Mouse (Mus musculus) central nervous system, embryonic 11.5 days (tissue): Measurements from ENCODE around the gene Gng3. TPM values are rescaled to one million over a fixed set of nuclear protein-coding genes. Genes with fewer than 3 reads are reported as not detected.

Experiments used
- polyA plus RNA-seq: library from polyadenylated mRNA; depleted of rRNA; stranded (reverse); fragments of >200 nt; gene quantifications from 2 replicates; pipeline ENCODE4 v1.2.3, GENCODE M21; 2012; rRNA removed

Gene Gng3
- polyA plus RNA-seq, result 52.5 and 74.8 TPM in 2 replicates

DNA sequence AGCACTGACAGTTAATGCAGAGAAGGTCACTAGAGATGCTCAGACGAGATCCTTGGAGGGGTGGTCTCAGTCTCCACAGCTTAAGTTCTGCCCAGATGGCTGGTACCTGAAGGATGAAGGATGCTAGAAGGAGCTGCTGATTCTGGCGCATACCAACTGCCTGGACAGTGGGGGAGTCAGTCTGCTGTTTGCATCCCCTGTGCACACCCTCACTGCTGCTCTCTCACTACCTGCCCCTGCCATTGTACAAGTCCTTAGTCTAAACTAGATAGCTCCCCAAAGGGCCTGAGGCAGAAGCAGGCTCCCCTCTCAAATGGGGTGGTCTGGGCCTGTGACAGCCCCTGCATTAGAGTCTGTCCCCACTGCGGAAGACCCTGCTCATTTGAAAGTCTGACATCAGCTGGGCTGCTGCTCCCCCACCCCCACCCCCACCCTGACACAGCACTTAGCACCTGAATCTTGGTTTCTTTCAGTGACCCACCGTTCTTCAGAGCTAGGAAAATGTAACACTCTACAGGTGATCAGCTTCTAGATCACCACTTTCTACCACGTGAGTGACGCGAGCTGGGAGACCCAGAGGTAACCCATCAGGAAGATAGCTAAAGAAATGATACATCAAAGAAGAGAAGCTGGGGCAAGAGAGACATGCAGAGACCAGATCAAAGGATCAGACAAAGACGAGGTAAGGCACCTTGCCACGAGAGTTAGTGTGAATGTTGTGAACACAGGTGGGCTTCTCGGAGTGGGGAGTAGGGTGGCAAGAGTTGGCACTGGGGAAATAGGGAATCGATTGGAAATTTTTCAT lies at the start of gene Gng3:
Gene Gng3 (minus strand): TSS at position 92 of the 805 bp plus-strand sequence.

DNA sequence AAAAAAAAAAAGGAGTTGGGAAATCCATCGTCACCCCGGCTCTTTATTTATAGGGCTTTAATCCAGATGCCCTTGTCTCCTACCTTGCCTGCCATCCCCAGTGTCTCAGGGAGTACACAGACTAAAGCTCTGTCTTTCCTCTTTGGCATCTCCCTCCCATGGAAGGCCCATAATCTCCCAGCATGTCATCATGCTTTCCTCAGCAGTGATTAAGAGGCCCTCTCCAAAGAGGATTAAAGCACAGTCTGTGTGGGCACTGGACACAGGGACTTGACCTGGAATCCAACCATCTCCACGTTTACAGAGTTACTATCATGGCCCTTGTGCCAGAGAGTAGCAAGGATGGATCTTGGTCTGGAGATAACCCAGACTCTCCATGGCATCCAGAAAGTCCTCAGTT lies 44.6 kb upstream of the Gng3 start, which contains the start of the genes Lbhd1 and Gm49403:
Gene Lbhd1 (plus strand): TSS at position 117 of the 400 bp plus-strand sequence.
Gene Gm49403 (plus strand): TSS at position 315 of the 400 bp plus-strand sequence.

DNA sequence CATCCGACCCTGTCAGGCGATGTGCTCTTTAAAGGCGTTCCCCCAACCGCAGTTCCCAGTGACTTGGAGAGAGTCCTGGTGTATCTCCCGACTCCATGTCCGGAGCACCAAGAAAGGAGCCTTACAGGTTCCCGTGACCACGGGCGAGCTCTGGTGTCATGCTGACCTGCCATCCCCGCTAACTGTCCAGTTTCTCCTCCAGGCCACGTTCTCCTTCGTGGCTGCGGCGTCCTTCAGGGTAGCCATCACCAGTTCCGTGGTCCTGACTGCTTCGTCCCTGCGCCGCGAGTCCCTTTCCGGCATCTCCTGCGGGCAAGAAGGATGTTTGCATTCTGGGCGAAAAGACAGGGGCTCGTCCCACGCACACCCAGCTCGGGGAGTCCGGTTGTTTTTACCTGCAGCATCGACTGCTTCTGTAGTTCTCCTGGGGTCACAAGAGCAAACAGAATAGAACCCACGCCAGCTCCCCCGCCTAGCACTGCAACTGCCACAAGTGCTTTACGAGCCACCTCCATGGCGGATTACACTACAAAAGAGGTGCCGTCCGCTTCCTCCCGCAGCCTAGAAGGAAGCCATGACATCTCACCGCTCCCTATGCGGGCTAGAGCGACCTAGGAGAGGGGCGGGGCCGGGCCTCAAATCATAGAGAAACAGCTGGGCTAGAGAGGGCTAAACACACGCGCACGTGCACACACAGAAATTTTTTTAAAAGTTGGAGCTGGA lies 41.5 kb upstream of the Gng3 start, which contains the start of gene Uqcc3:
Gene Uqcc3 (minus strand): TSS at position 613 of the 723 bp plus-strand sequence.

GRCm38 (mm10) chr19:8871267-8872186 lies 32.5 kb upstream of the Gng3 start, which contains the start of gene Ubxn1:
Ubxn1 (plus strand) TSS chr19:8871496.

DNA sequence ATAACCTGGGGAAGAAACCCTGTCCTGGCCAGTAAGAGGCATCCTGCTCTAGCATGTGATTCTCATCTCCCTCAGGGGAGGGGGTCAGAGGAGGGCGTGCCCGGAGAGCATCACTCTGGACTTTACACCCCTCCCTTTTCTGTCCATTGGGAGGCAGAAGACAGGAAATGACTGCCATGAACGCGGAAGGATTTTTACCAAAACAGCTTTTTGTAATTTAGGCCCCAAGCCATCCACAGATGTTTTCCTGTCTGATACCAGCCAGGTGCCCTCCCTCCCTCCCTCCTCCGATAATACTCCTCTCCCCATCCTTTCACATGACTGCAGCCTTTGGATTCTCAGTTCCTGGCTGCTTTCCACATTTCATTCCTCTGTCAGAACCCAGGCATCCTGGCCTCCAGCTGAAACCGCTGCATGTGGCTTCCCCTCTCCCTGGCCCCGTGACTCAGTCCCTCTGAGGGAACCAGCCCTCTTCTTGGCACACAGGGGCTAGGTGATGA lies 11.5 kb upstream of the Gng3 start, which contains the start of gene Lrrn4cl:
Gene Lrrn4cl (plus strand): TSS at position 367 of the 500 bp plus-strand sequence.

DNA sequence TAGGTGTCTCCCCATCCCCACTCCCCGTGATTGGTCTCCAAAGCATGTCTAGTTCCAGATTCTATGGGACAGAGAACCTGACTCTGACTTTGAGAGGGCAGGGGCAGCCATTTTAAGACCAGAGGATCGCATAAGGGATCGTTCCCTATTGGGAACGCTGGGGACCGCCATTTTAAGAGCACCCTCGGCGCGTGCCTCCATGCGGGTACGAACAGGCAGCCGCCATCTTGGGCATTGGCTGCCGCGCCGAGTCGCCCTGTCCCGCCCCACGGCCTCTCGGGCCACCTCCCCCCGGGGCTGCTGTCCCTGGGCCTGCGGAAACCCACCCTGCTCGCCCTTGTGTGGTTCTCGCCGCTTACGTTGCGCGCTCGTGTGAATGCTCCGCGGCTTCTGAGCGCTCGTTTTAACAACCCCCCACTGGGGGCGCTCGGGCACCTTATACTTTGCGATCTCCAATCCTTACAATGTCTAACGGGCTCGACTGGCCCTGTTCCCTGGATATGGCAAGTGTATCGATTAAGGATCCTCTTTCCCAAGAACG lies 1.7 kb downstream of the Gng3 start, which contains the start of gene Bscl2:
Gene Bscl2 (plus strand): TSS at position 217 of the 541 bp plus-strand sequence.

DNA sequence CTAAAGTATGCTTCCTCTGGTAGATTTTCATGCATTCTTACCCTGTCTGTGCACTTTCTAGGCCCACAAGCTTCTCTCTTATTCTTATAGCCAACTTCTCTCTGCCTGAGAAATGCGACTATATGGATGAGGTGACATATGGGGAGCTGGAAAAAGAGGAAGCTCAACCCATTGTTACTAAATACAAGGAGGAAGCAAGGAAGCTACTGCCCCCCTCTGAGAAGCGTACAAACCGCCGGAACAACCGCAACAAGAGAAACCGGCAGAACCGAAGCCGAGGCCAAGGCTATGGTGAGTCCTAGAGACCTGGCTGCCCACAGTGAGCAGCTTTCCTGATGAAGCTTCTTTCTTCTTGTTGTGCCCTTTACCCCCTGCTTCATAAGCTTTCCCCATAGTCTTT lies 9.3 kb downstream of the Gng3 start, which contains the start of gene AC129217.1:
Gene AC129217.1 (plus strand): TSS at position 114 of the 400 bp plus-strand sequence.

DNA sequence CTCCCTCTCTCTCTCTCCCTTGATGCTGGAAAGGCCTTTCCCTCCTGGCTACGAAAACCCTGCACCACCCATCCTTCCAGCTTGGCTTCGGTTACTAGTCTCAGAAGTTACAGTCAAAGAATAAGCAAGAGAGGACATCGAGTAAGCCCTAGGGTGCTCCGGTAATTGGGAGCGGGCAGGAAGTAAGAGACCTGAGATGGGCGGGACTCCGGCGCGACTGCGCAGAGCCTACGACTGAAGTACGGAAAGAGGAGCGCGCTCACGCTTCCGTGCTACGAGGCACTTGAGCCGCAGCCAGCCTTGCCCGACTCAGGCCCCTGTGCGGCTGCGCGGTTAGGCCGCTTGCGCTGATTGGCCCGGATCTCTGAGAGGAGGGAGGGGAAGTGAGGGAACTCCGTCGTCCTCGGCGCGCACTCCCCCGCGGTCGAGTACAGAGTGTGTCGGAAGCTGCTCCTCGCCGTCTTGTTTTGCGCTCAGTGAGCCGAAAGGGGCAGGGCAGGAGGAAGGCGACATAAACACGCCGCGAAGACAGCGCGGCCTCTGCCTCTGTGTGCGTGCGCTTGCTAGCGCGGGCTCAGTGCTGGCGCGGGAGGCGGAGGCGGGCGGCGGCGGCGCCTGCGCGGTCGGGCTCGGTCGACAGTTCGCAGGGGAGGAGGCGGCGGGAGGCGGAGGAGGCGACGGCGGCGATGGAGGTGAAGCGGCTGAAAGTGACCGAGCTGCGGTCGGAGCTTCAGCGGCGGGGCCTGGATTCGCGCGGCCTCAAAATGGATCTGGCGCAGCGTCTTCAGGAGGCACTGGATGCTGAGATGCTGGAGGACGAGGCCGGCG lies 19.2 kb downstream of the Gng3 start, which contains the start of gene Hnrnpul2:
Gene Hnrnpul2 (plus strand): TSS at position 415 of the 828 bp plus-strand sequence.

GRCm38 (mm10) chr19:8818801-8819595 lies 20.0 kb downstream of the Gng3 start, which contains the start of gene Ttc9c:
Ttc9c (minus strand) TSS chr19:8819333.

GRCm38 (mm10) chr19:8802130-8802821 lies 36.7 kb downstream of the Gng3 start, which contains the start of gene Zbtb3:
Zbtb3 (plus strand) TSS chr19:8802555.

DNA sequence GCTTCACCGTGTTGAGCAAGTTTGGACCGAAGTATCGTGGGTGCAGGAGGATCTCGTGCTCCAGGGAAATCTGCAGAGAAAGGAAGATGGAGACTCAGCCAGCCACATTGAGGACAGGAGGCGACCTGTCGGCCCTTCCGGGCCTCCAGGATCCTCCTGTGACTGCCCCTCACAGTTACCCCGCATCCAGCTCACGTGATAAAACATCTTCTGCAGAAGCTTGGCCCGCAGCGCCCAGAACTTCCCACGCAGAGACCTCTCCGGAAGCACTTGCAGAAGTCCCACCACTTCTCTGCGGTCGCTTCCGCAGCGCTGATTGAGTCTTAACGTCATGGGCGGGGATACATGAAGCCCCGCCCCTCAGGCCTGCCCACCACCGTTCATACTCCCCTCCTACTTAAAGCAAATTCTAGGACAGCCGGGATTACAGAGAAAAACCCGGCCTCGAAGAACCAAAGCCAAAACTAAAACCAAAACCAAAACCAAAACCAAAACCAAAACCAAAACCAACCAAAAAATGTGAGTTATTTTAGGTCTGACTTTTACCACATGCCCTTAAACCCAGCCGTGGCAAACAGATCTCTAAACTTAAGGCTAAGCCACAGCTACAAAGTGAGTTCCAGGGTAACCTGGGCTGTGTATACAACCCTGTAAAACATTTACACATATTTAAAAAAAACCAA lies 40.6 kb downstream of the Gng3 start, which contains the start of gene Polr2g:
Gene Polr2g (minus strand): TSS at position 314 of the 683 bp plus-strand sequence.

Other genes with a start within 250 kb of the Gng3 start
- 0.26 and 0.50 TPM in 2 replicates for gene Slc22a8, start 247.9 kb downstream of the Gng3 start, polyA plus RNA-seq
- 1.0 and 1.2 TPM in 2 replicates for gene Slc22a6, start 221.2 kb downstream of the Gng3 start, polyA plus RNA-seq
- 0.18 and 0.32 TPM in 2 replicates for gene Chrm1, start 175.4 kb downstream of the Gng3 start, polyA plus RNA-seq
- gene Slc3a2, start 115.8 kb downstream of the Gng3 start, polyA plus RNA-seq, result 95.3 and 154 TPM in 2 replicates
- 61.7 and 67.5 TPM in 2 replicates for gene Wdr74, start 103.4 kb downstream of the Gng3 start, polyA plus RNA-seq
- 3.5 and 4.2 TPM in 2 replicates for gene 1700092M07Rik, start 98.5 kb downstream of the Gng3 start, polyA plus RNA-seq
- 68.9 and 120 TPM in 2 replicates for gene Stx5a, start 97.8 kb downstream of the Gng3 start, polyA plus RNA-seq
- 229 and 239 TPM in 2 replicates for gene Nxf1, start 82.1 kb downstream of the Gng3 start, polyA plus RNA-seq
- gene Tmem223, start 68.2 kb downstream of the Gng3 start, polyA plus RNA-seq, result 154 and 167 TPM in 2 replicates
- gene Tmem179b, start 64.7 kb downstream of the Gng3 start, polyA plus RNA-seq, result 20.2 and 35.2 TPM in 2 replicates
- 26.9 and 28.7 TPM in 2 replicates for gene Taf6l, start 52.8 kb downstream of the Gng3 start, polyA plus RNA-seq
- gene Polr2g, start 40.6 kb downstream of the Gng3 start, polyA plus RNA-seq, result 133 and 156 TPM in 2 replicates
- 2.9 and 4.6 TPM in 2 replicates for gene Zbtb3, start 36.6 kb downstream of the Gng3 start, polyA plus RNA-seq
- gene Ttc9c, start 19.9 kb downstream of the Gng3 start, polyA plus RNA-seq, result 54.1 and 73.8 TPM in 2 replicates
- gene Hnrnpul2, start 19.2 kb downstream of the Gng3 start, polyA plus RNA-seq, result 83.3 and 183 TPM in 2 replicates
- 2.4 TPM in 1 of 2 replicates, not detected in the other for gene AC129217.1, start 9.4 kb downstream of the Gng3 start, polyA plus RNA-seq
- 49.4 and 62.6 TPM in 2 replicates for gene Bscl2, start 1.7 kb downstream of the Gng3 start, polyA plus RNA-seq
- gene Lrrn4cl, start 11.6 kb upstream of the Gng3 start, polyA plus RNA-seq, result 0.79 and 0.83 TPM in 2 replicates
- 165 and 393 TPM in 2 replicates for gene Ubxn1, start 32.3 kb upstream of the Gng3 start, polyA plus RNA-seq
- gene Uqcc3, start 41.7 kb upstream of the Gng3 start, polyA plus RNA-seq, result 54.0 and 71.8 TPM in 2 replicates
- gene Lbhd1, start 44.5 kb upstream of the Gng3 start, polyA plus RNA-seq, result 7.5 and 10.5 TPM in 2 replicates
- gene Gm49403, start 44.7 kb upstream of the Gng3 start, polyA plus RNA-seq, result not detected in 2 replicates
- 123 and 143 TPM in 2 replicates for gene 1810009A15Rik, start 49.7 kb upstream of the Gng3 start, polyA plus RNA-seq
- gene Gm49416, start 49.7 kb upstream of the Gng3 start, polyA plus RNA-seq, result 11.4 TPM in 1 of 2 replicates, not detected in the other
- gene Ints5, start 53.8 kb upstream of the Gng3 start, polyA plus RNA-seq, result 25.3 and 31.6 TPM in 2 replicates
- gene Ganab, start 58.9 kb upstream of the Gng3 start, polyA plus RNA-seq, result 126 and 172 TPM in 2 replicates
- gene B3gat3, start 81.2 kb upstream of the Gng3 start, polyA plus RNA-seq, result 84.3 and 108 TPM in 2 replicates
- gene Rom1, start 90.2 kb upstream of the Gng3 start, polyA plus RNA-seq, result 2.5 and 3.1 TPM in 2 replicates
- 25.8 and 32.3 TPM in 2 replicates for gene Eml3, start 90.4 kb upstream of the Gng3 start, polyA plus RNA-seq
- 75.1 and 76.6 TPM in 2 replicates for gene Mta2, start 102.7 kb upstream of the Gng3 start, polyA plus RNA-seq
- 28.1 and 28.7 TPM in 2 replicates for gene Tut1, start 114.7 kb upstream of the Gng3 start, polyA plus RNA-seq
- gene Eef1g, start 127.8 kb upstream of the Gng3 start, polyA plus RNA-seq, result 547 and 626 TPM in 2 replicates
- gene Ahnak, start 150.1 kb upstream of the Gng3 start, polyA plus RNA-seq, result 10.3 and 10.8 TPM in 2 replicates
- gene Scgb1a1, start 248.8 kb upstream of the Gng3 start, polyA plus RNA-seq, result not detected in 2 replicates